Mouse (Mus musculus) adrenal gland, postnatal 4 days (tissue): ENCODE measurements at regions not wholly inside any gene's neighbourhood (a gene's known extent, or its start where the extent isn't known, plus 50 kb on each side); places are given as distances from the start of the nearest gene placed in this dataset.
A peak's percentile ranks its signal among the peaks of the same experiment; 100 is the strongest.

Experiments used
- DNase-seq, 2 experiments: peaks; one replicate each; pipeline ENCODE4 v3.0.0; 2021 to 2022; ENCODE audit warnings: low spot score in 2 of 2, mixed read lengths in 2 of 2

GRCm38 (mm10) chr15:62114815-62115214, 1192.0 kb upstream of the A1bg start:
- DNase-seq: no peak

- no peak for DNase-seq
Measured at GRCm38 (mm10) chr15:62112151-62112550, 1189.3 kb upstream of the A1bg start.

- no peak for DNase-seq
Measured at GRCm38 (mm10) chr15:62107976-62108375, 1185.2 kb upstream of the A1bg start.

GRCm38 (mm10) chr15:62106518-62106975, 1183.7 kb upstream of the A1bg start:
- DNase-seq: peak; percentile 36 to 64

- no peak for DNase-seq
Measured at GRCm38 (mm10) chr15:62105483-62105882, 1182.7 kb upstream of the A1bg start.

GRCm38 (mm10) chr15:62104653-62105052, 1181.8 kb upstream of the A1bg start:
- DNase-seq: no peak

GRCm38 (mm10) chr15:62099683-62100082, 1176.9 kb upstream of the A1bg start:
- no peak for DNase-seq

GRCm38 (mm10) chr15:62098791-62099660, 1176.2 kb upstream of the A1bg start:
- no peak for DNase-seq

- no peak for DNase-seq
Measured at GRCm38 (mm10) chr15:62096778-62097177, 1174.0 kb upstream of the A1bg start.

GRCm38 (mm10) chr15:62095198-62095597, 1172.4 kb upstream of the A1bg start:
- DNase-seq: no peak

- no peak for DNase-seq
Measured at GRCm38 (mm10) chr15:62093672-62094071, 1170.9 kb upstream of the A1bg start.

GRCm38 (mm10) chr15:62092671-62093185, 1169.9 kb upstream of the A1bg start:
- DNase-seq: no peak

GRCm38 (mm10) chr15:62091746-62092659, 1169.2 kb upstream of the A1bg start:
- no peak for DNase-seq

GRCm38 (mm10) chr15:62091144-62091543, 1168.3 kb upstream of the A1bg start:
- no peak for DNase-seq

GRCm38 (mm10) chr15:62088341-62088740, 1165.5 kb upstream of the A1bg start:
- DNase-seq: no peak

GRCm38 (mm10) chr15:62087755-62088154, 1164.9 kb upstream of the A1bg start:
- no peak for DNase-seq

- DNase-seq: no peak
Measured at GRCm38 (mm10) chr15:62086037-62086436, 1163.2 kb upstream of the A1bg start.

- DNase-seq: no peak
Measured at GRCm38 (mm10) chr15:62083347-62083746, 1160.5 kb upstream of the A1bg start.

GRCm38 (mm10) chr15:62082539-62082938, 1159.7 kb upstream of the A1bg start:
- DNase-seq: no peak

GRCm38 (mm10) chr15:62079155-62080109, 1156.6 kb upstream of the A1bg start:
- DNase-seq: peak in 1 of 2 experiments; percentile 42
